Mouse (Mus musculus) ES-E14 (cell line): ENCODE results near the gene Atp4b.

Experiments
- CHD2 ChIP-seq: IDR thresholded peaks from 2 replicates; pipeline ENCODE4 v1.6.1; 2014; ENCODE audit warnings: mild to moderate bottlenecking, low read depth, low read length, inconsistent platforms
- MAFK ChIP-seq: IDR thresholded peaks from 2 replicates; pipeline ENCODE4 v1.6.1; 2014; ENCODE audit warnings: mild to moderate bottlenecking, low read depth, low read length, inconsistent platforms; ENCODE audit not compliant: insufficient read depth
- ZNF384 ChIP-seq: IDR thresholded peaks from 2 replicates; pipeline ENCODE4 v1.6.1; 2012; ENCODE audit warnings: low read depth, low read length, inconsistent platforms

DNA sequence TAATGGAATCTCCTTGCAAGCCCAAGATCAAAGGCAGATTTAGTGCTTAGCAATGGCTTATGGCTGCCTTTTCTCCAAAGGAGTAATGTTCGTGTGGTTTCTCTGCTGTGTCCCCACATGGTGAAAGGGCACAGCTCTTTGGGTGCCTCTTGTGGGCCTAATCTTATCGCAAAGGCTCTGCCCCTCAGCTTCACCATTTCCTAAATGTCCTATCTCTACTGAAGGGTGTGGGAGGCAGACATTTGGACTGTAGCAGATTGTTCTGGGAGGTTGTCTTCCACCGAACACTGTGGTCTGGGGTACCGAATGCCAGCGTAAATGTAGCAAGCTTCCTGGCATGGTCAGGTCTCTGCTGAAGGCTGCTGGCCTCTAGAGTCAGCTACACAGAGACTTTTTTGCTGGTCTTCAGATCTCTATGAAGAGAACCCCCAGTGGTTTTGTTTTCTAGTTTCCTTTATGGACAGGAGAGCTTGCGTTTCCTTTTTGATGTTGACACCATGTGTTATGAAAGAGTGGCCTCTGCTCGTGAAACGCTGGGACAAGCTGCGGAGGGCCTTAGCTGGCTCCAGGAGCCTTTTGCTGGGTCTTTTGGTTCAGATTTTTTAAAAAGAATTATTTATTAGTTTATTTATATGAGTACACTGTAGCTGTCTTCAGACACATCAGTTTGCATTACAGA is 43.3 kb downstream of the Atp4b start:
- no peak for TF ChIP-seq CHD2
- TF ChIP-seq MAFK: no peak
- TF ChIP-seq ZNF384: no peak
